Mouse (Mus musculus): ENCODE data around the gene Tmem117.

Gene Tmem117

DNA sequence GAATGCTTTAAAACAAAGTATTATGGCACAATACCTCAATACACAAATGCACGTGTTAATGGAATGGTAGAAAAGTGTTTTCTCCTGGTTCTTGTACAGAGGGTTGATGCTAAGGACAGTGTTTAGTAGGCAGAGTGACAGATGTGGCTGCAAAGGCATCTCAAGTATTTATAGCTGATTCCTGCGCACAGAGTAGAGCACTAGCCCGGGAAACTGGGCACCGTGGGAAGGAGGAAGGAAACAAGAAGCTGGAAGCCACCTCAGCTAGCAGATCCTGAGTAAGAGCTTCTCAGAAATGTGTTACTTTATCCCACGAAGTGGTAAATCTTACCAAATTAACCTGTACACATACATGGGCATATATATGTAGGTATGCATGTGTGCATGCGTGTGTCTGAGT, 395.4 kb downstream of the Tmem117 start:
- no peak for DNase-seq (ENCODE audit: low read depth, low spot score)

DNA sequence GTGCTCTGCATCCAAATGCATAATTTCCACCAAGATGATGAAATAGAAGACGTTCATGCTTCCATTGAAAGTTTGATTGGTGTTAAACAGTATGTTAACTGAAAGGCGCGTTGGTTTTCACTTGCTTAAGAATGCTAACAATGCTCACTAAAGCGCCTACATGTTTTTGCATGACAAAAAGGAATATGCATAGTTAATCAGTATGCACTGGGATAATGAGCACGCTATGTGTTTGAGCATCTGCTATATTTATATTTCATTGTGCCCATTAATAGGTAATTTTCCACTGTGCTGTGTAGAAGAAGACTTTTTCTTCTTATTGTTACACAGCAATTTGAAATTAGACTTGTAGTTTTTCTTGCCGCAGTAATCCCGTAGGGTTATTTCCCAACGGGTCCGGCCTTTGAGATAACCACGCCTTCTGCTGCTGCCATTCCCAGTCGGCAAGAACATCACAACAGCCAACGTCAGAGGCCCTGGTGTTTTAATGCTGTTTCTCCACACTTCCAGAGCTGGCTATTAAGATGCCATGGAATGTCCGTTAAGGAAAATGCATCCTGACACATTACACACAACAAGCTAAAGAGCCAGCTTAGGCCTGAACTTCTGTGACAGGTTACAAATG, 399.9 kb downstream of the Tmem117 start:
- DNase-seq (ENCODE audit: low read depth, low spot score): no peak

DNA sequence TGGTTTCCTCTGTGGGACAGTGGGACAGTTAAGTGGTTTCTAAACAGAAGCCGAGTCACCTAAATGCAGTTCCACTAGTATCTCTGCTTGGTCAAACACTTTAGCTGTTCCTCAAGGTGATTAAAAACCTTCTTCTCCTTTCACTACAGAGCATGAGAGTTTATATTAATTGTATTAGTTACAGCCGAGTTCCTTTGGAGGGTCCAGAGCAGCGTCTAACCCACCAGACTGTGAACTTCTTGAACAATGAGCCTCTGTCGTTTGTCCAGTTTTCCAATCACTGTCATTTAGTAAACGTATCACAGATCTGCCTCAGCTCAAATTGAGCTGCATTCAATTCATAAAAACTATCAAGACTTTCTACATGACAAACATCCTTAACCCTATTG, 400.4 kb downstream of the Tmem117 start:
- DNase-seq (ENCODE audit: low read depth, low spot score): no peak

DNA sequence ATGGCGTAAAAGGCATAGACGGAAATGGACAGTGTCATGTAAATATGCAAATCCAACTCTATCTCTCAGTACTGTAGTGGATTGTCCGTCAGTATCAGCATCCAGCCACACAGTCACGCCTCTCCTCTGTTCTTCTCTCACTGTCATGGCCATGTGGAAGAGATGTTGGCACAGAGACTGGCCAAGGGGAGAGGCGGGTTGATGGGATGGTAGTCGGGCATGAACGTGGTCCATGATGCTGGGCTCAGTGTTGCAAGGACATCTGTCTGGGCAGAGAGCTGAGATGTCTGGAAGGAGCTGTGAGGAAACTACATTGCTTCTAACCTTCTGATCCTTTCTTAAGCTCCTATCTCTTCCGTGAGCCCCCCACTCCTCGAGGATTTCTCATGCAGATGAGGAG, 413.4 kb downstream of the Tmem117 start:
- DNase-seq (ENCODE audit: low read depth, low spot score): no peak

DNA sequence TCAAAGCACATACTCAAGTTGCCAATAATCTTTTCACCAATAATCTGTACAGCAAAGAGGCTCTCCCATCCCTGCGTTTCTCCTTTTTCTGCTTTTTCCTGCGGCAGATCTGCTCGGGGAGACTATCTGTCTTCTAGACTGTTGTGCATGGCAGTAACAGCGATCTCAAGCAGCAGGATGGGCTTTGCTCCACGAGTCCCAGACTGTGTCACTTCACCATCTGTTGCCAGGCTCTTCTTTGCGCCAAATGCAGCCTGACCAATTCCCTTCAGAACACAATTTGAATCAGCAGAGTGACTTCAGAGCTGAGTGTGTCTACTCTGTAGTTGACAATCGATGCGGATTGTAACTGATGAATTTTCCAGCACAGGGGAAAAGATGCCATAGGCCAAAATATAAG, 415.0 kb downstream of the Tmem117 start:
- DNase-seq (ENCODE audit: low read depth, low spot score): no peak

DNA sequence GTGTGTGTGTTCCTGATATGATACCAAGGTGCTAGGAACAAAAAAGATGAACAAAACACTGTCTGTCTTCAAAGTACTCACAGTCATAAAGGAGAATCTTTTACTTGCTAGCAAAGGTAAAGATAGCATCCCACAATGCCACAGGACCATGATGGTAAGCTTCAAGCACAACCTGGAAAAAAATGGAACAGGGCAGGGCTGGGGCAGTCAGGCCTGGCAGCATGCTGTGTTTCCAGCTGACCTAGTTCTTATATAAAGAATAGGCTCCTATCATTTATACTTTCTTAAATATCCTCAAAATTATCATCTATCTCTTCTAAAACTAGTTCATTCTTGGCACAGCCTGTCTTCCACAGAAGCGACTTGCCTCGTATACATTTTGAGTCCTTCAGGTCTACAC, 418.5 kb downstream of the Tmem117 start:
- no peak for DNase-seq (ENCODE audit: low read depth, low spot score)

DNA sequence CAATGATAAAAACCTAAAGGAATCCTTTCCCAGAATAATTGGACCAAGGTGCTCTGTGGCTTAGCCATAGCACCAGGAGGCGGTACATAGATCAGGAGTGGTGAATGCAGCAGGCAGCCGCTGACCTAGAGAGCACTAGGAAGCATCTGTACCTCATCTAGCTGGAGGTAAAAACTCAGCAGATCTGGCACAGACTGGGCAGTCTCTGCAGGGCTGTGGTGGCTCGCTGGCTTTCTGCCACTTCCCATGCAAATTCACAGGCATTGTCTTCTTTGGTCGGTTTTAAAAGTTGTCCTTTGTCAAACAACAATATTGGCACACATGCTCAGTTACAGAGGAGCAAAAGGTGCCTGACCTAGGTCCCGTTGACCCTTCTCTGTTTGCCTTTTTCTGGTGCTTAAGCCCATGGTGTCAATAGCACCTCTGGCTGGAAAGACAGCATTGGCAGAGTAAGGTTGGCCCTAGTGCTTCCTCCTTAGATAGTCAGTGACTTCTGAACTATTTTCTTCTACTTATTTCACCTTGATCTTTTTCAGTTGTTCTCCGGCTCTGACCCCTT, 420.2 kb downstream of the Tmem117 start:
- no peak for DNase-seq (ENCODE audit: low read depth, low spot score)

DNA sequence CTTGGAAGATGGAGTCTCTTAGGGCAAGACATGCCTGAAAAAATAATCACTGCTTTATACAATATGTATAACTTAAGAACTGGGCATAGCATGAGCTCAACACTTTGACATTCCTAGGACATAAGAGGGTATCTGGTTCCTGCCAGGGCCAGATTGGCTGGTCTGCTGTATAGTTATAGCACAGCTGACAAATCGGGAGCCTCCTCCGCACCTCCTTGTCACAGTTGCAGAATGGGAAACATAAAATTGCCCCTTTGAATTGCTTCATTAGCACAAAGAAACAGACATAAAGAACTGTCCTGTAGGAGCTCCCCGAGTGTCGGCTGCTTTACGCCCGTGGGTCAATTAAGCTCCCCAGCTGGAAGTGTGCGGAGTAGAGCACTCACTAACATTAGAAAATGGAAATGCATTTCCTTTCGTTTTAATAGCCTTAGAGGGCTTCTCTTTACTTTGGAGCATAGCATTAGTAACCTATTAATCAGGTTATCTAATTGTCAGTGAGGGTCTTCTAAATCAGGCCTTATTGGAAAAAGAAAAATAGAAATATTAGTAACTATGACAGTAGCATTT, 426.1 kb downstream of the Tmem117 start:
- no peak for DNase-seq (ENCODE audit: low read depth, low spot score)

DNA sequence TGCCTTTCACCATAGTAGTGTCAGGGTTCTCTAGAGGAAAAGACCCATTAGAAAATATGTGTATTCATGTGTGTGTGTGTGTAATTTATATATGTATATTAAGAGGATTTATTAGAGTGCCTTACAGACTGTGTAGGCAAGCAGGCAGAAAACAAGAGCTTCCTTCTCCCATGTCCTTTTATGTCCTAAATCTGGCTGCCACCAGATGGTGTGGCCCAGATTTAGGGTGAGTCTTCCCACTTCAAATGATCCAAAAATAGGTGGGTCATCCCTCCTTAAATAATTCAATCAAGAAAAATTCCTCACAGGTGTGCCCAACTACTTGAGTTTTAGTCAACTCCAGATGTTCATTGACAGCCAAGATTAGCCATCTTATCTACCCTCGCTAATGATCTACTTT, 439.0 kb downstream of the Tmem117 start:
- no peak for DNase-seq (ENCODE audit: low read depth, low spot score)

DNA sequence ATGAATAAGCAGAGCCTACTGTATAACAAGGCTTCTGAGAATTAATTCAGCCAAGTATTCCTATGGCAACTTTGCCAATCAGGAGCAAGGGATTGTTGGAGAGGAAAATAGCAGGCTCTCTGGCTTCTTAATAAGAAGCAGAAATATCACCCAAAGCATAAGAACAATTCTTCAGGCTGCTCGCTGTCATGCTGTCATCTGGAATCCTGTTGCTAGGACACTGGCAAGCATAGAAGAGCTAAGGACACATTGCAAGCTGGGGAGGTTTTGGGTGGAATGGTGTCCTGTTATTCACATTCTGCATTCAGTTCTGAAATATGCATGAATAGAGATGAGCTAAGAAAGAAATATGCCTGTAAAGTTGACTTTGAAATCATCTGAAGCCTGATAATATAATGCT, 439.8 kb downstream of the Tmem117 start:
- no peak for DNase-seq (ENCODE audit: low read depth, low spot score)

DNA sequence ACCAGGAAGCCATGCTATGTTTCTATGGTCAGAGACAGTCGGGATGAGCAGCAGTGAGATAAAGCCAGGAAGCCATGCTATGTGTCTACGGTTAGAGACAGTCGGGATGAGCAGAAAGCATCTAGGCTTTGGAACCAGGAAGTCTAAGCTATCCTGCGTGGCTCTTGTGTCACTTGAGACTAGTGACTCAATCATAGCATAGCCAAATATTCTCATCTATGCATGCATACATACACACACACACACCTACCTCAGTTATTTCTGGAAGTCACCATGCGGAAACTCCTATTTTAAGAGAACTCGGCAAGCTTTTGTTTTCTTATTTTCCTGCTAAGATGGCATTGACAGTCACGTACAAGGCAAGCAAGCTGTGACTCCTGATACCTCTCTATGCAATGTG, 441.8 kb downstream of the Tmem117 start:
- no peak for DNase-seq (ENCODE audit: low read depth, low spot score)

DNA sequence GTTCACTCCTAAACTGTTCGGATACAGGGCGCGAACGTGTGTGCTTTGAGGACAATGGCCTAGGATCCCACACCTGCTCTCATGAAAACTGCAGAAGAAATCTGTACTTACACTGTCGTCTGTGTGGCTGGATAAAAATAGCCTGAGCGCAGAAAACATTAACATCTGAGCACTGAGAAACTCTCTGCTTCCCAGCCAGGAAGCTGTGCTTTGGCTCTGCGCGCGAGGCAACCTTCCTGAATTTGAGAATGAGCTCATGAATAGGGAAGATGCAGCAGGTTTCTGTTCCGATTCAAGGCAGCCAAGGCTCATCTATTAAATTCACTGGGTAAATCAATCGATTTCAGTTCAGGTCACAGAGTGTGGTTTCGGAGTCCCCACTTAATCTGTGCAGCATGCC, 446.3 kb downstream of the Tmem117 start:
- DNase-seq (ENCODE audit: low read depth, low spot score): no peak

DNA sequence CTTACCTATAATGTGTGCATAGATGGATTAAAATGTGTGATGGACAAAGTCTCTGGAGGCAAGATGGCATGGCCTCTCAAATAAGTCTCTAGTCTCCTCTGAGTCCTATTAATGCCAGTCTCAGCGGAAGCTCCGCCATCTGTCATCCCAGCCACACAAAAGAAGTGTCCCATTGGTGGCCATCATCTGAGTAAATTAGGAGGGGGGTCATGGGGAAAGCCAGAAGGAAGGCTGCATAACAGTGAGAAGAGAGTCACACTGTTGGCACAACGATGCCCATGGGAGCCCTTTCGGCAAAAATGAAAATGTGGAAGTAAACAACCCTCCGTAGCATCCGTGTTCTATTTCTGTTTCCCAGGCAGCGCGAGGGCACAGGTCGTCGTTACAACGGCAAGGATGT, 452.6 kb downstream of the Tmem117 start:
- peak; percentile 36 for DNase-seq (ENCODE audit: low read depth, low spot score)

DNA sequence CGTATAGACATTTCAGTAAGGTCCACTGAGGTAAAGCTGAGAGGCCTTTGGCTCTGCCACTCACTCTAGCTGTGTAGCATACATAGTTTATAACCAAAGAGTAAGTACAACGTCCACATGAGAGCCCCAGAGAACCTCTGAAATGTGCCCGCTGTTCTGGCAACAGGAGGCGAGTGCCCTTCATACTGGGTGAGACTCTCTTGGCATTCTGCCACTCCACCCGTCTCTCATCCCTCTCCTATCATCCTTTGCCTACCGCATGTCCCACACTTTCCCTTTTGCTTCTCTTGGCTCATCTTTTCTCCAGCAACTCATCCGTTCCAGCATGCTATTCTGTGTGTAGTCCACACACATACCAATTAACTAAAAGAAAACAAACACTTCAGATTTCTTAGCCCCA, 456.9 kb downstream of the Tmem117 start:
- no peak for DNase-seq (ENCODE audit: low read depth, low spot score)

DNA sequence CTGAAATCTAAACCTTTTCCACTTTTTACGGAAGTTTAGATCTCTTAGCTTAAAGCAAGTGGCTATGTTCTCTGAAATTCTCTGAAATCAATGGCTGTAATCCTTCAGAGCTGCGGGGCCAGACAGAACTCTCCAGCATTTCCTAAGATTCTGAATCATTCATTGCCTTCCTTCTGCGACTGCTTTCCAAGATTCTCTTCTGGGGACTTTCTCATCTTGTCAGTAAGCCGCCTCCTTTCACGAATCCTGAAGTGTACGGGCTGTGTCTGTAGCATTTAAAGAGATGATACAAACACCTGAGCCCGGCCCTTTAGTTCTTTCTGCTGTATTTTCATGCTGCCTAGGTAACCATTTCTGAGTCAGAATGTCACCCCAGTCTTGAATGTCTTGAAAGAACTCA, 471.1 kb downstream of the Tmem117 start:
- no peak for DNase-seq (ENCODE audit: low read depth, low spot score)

DNA sequence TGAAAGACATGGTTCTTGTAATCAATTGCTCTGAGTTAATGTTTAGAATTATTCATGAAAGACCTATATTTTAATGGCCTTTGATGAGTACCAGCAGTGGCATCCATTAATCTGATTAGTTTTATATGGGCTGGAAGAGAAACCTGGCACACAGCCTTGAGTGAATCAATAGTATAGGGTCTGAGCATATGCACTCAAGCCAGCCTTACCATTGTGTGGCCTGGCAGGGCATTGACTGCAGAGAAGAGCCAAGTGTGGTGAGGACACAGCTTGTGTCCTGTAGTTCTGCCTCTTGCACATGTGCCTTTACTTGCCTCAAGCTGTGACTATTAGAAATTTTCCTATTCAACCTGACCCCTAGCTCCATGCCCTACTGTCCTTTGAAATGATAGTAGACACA, 472.5 kb downstream of the Tmem117 start:
- DNase-seq (ENCODE audit: low read depth, low spot score): no peak

DNA sequence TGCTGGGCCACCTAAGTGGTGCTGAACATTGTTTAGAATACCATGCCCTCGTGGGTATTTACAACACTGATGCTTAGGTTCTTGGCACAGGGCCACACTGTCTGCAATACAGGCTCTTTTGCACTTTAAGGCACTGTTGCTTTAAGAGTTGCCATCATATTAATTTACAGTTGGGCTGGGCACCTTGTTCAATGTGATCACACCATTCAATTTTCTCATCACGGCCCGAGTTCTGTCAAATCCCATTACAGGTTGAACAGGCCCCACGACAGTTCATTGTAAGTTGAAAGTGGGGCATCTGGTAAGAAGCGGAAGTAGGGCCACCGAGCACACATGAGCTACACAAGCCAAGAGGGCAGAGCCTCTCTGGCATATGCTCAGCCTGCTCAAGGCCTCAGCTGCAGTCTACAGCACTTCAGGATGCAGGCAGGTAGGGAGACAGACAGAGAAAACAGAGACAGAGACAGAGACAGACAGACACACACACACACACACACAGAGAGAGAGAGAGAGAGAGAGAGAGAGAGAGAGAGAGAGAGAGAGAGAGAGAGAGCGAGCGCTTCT, 478.3 kb downstream of the Tmem117 start:
- DNase-seq (ENCODE audit: low read depth, low spot score): no peak

DNA sequence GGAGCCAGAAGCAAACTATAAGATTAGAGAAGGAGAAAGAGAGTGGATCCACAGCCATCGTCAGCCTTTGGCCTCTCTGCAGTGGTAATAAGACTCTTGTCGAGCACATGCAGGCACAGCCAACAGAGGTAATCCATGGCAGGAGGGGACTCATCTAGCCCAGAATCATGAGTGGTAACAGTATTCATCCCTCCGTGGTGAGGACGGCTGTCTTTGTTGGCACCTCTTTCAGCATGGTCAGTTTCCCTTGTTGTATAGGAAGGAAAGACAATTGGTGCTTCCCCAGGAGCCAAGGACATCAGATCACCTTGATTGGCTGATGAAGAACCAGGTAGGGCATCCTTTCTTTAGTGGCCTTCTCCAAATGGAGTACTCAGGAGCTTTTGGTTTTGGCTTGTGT, 479.6 kb downstream of the Tmem117 start:
- no peak for DNase-seq (ENCODE audit: low read depth, low spot score)

DNA sequence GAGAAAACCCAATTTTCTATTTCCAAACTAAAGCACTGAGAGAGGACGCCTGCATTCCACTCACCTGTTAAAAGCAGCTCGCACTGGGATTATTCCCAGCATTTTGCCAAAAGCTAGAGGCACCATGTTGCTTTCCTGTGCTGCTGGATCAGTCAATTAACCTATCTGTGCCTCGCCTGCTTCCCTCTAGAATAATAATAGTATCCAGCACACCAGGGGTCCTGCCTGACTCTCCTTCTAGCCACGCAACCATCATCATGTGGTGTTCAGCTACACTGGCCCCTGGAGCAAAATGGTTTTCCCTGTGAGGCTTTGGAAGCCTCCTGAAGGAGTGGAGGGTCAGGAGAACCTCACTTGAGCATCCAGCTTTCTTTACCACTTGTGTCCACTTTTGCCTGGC, 502.4 kb downstream of the Tmem117 start:
- no peak for DNase-seq (ENCODE audit: low read depth, low spot score)

DNA sequence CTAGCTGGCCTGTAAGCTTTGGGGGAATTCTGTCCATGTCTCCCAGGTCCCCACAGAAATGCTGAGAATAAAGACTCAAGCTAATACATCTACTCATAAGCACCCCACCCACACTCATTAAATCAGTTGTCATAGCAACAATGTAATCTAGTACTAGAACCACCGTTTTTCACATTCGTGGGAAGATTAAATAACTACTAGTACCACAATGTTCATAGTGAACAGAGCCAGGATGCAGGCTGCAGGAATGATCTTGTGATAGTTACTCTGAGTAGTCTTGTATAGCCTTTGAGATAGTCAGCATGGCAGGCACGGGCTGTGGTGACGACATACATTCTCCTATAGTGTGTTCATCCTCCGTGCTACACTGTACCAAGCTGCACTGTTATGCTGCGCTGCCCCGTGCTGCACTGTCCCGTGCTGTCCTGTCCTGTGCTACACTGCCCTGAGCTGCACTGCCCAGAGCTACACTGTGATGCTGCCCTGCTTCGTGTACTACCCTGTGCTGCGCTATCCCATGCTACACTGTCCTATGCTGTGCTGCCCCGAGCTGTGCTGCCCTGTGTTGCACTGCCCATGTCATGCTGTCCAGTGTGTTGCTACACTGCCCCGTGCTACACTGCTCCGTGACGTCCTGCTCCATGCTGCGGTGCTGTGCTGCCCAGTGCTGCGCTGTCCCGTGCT, 507.0 kb downstream of the Tmem117 start:
- DNase-seq (ENCODE audit: low read depth, low spot score): no peak

DNA sequence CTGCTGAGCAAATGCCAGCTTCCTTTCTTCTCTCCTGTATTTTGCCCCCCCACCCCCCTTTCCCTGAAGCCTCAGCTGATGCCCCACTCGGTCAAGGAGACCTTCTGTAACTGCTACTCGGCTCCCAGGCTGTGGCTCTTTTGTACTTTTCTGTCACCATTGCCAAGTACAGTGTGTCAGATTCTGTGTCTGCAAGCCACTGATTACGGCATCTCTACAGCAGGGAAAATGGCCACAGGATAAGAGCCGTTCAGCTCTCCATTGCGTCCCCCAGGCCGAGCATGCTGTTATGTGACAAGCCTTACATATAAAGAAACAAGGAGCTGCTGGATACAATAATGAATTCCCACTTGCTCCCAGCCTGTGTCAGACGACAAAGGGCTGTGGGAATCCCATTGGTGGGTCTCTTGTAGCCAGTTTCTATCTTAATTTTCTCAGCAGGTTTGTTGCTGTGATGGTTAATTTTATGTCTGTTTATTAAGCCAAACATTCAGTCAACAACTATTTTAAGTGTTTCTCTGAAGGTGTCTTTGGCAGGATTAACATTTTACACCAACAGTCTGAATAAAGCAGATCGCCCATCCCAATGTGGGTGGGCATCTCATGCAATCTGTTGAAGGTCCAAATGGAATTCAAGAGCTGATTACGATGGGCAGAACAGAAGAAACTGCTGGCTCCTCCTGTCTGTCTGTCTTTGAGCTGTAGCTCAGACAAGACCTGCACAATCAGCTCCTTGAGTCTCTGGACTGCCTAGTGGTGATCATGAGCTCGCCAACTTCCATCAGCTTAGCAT, 508.2 kb downstream of the Tmem117 start:
- no peak for DNase-seq (ENCODE audit: low read depth, low spot score)
